Mouse (Mus musculus) adrenal gland, postnatal 10 days (tissue): Measurements from ENCODE around the gene BC030867. TPM values are rescaled to one million over a fixed set of nuclear protein-coding genes. Genes with fewer than 3 reads are reported as not detected.
A peak's percentile ranks its signal among the peaks of the same experiment; 100 is the strongest.

Experiments used
- DNase-seq: peaks from one replicate; pipeline ENCODE4 v3.0.0; 2021; ENCODE audit warnings: mixed read lengths
- total RNA-seq, 2 experiments: library from RNA; stranded (reverse); gene quantifications; 2 replicates each; pipeline ENCODE4 v1.2.3; 2021

The BC030867 gene
- total RNA-seq, 2 experiments from 2014 or later: 1.9 to 4.5 TPM

DNA sequence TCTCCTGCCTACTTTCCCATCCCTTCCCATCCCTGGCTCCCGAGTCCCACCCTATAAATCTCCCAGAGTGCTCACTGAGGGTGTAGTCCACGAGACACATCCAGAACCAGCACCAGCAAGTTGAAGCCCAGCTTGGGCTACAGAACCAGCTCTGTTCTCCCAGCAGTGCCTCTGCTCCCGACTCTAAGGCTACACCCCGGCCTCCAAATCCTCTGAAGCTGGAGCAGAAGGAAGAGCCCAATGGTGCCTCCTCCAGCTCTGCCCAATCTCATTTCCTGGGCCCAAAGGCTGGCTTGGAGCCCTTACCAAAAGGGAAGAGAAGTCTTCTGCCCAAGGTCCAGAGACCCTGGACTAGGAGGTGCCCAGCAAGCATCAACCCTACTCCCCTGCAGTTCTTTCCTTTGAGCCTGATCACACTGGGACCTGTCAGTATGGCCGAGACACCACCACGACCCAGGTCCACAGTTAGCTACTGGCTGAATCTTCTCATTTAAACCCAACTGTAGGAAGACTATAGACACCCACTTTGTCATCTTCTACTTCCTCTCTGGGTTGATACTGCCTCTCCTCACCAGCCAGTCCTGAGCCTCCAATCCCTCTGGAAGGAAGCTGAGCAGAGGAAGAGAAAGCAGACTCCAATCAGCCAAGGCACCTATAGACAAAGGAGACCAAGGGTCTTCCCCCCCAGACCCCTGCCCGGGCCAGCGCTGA lies 27.3 kb upstream of the BC030867 start:
- peak; percentile 3 for DNase-seq

DNA sequence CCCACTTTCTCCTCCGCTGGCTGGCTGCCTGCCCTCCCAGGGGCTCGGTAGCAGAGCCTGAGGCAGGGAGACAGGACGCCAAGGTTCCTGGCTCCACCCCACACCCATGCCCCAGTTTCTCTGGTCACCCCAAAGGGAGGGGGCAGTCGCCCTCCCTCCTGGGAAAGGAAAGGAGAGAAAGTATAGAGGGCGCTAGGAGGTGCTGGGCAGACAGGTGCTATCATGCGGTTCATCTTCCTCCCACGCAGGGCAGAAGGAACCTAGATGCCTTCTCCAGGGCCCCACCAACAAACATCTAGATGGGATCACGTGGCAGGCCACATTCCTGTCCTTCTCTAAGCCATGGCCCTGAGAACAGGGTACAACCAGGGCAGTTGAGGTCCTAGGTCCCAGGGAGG lies 26.7 kb upstream of the BC030867 start:
- DNase-seq: peak; percentile 45

DNA sequence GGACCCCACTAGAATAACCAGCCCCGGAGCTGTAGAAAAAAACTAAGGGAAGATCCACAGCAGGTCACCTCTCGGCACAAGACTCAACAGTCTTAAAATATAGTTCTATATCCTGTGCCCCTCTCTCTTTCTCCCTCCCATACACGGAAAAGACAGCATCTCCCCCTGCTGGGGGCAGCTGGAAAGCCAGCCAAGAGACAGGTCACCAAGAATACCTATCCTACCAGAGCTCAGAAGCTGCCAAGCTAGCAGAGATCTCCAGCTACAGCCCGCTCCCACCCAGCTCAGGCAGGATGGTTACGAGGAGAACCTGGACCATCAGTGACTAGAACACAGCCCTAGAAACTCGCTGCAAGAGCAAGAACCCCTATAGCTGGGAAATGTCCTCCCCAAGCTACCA lies 25.5 kb upstream of the BC030867 start:
- DNase-seq: peak; percentile 72

DNA sequence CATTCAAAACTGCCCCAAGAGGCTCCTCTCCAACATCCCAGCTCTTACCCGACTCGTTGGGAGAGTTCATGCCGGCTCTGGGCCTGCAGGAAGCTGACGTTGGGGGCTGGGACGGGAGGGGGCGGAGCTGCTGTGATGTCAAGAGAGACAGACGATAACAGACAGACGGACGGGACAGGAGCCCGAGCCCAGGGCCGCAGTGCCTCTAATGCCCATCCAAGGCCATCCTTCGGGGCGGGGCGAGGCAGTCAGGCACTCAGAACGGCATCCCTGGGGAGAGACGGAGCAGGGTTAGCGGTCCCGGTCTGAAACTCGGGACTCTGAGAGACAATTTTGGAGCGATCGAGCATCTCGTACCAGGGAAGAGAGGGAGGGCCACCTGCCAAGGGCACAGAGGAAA lies 24.0 kb upstream of the BC030867 start:
- DNase-seq: peak; percentile 73

DNA sequence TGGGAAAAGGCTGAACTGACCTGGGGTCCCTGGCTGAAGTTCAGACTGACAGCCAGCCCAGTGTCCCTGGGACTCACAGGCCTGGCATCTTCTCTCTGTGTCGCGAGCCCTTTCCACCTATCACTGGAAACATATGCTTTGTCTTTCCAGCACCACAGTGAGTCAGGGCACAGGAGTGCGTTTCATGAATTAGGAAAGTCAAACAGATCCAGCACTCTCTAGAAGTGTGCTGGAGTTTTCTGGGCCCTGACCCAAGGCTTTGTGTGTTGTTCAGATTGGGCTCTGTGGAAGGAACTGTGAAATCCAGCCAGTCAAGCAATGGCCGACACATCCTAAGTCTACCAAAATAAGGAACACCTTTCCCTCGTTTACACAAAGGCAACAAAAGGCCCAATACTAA lies 23.5 kb upstream of the BC030867 start:
- DNase-seq: no peak

DNA sequence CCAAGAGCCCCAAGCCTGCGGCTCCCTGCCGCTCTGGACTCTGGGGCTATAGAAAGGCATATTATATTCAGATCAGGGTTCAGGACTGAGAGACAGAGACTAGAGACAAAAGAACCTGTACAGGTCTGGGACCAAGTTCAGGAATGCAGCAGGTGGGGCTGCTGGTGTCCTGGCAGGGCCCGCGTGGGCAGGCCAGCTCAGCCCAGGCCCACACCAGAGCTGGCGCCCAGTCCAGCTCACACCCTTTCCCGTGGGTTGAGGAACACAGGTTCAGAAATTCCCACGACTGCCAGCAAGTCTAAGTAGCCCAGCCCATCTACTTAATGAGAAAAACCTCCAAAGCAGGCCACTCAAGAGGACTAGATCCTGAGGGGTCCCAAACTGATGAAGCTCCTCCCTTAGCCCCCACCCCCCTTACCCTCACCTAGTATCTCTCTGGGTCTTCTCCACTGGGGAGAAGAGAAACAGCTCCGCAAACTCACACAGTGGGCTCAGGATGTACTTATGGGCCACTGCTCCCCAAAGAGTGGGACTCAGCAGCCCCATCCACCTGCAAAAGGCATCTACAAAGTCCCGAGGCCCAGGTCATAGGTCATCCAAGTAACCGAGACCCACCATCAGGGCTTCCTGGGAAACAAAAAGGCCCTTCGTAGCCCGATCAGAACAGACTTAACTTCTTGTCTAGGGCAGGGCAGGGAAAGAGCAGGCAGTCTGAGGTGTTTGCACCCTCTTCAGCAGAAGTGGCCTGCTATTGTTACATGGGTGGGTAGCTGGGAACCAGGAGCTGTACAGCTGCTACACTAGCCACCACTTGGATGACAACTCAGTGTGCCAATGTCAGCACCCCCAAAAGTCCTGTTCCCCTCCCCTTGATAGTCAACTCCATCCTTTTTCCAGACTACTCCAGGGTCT lies 22.4 kb upstream of the BC030867 start:
- DNase-seq: no peak

DNA sequence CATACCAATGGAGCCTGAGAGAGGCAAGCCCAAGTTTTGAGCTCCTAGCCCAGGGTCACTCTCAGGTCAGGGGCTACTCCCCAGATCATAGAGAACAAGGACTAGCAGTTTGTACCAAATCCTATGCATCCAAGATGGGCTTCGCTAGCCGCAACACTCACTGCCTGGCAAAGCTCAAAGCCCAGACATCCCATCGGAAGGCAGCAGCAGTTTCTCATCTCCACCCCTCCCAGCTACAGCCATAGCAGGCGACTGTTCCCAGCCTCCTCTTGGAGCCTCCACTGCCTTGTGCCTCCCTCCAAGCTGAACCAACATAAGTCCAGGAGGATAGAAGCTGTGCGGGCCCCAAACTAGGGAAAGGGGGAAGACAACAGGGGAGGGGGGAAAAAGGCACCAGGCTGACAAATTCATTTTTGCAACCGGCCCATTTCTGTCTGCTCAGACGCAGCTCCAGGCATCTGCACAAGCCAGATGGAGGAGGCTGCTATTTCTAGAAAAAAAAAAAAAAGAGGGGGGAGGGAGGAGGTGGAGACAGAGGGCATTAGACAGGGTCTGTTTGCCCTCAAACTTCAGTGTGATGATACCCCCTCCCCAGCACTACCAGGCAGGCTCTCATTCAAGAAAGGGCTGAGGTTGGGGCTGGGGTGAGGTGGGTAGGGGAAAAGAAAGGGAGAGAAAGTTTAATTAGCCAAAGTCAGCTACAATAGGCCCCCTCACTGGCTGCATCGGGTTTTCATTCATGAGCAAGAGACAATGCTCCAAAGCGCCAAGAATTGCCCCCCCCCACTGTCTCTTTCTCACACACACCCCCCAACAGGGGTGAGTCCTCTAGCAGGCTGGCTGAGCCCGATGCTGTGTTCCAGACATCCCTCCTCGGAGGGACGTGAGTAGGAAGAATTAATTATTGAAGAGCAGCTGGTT lies 21.2 kb upstream of the BC030867 start:
- DNase-seq: no peak

DNA sequence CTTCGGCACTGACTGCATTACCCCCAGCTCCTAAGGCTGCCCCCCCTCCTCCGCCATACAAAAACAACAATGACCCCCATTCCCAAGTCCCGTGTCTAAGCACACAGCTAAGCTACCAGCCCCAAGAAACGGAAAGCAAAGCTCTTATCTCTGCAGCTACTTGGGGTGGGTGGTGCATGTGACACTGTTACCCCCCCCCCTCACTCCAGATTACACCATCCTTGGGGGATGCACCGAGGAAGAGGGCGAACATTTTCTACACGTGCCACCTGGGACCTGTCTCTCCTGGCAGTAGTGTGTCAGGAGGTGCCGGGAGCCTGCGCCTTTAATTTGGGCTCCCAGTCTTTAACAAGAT lies 20.5 kb upstream of the BC030867 start:
- no peak for DNase-seq

DNA sequence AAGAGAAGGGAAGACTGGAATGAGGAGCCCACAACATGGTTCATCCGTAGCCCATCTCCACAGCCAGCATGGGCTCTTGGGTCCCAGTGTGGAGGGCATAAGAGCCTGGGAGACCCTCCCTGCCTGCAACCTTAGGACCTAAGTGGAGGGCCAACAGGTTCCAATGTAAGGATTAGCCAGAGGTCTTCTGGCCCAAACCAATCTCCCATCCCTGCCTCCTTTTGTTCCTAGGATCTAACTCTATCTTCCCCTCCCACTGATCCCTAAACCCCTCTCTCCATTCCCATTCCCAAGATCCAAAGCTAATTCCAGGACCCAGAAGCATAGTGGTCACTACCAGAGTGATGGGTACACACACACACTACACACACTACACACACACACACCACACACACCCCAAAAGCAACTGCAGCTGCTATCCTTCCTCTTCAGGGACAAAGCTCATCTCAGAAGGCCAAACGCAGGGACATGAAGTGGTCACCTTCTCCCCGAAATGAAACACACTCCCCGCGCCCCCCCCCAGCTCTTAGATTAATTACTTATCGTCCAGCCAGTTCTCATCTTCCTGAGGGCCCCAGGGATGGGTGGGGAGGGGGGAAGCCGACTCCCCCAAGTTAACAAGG lies 19.9 kb upstream of the BC030867 start:
- no peak for DNase-seq

DNA sequence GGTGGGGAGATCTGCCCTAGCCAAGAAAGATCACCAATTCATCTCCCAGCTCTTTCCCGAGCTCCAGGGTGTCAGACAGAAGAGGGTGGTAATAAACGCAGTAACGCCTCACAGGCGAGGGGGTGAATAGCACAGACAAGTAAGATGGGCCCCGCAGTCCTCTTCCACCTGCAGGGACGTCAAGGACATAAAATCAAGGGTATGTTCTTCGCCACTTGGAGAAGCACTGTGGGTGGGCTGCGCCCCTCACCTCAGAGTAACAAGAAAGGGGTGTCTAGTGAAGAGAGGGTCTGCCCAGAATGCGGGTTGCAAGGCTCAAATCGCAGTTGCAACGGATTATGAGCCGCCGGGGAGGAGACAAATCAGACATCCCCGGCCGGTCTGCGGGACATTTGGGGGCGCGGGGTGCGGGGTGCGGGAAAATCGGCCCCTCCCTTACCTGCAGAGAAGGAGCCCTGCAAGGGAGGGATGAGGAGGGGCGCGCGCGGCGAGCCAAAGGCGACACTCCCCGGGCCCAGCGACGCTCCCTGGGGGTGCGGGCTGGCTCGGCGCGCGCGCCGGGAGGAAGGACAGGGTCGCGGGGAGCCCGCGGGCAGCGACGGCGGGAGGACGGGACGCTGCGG lies 19.2 kb upstream of the BC030867 start:
- DNase-seq: no peak

DNA sequence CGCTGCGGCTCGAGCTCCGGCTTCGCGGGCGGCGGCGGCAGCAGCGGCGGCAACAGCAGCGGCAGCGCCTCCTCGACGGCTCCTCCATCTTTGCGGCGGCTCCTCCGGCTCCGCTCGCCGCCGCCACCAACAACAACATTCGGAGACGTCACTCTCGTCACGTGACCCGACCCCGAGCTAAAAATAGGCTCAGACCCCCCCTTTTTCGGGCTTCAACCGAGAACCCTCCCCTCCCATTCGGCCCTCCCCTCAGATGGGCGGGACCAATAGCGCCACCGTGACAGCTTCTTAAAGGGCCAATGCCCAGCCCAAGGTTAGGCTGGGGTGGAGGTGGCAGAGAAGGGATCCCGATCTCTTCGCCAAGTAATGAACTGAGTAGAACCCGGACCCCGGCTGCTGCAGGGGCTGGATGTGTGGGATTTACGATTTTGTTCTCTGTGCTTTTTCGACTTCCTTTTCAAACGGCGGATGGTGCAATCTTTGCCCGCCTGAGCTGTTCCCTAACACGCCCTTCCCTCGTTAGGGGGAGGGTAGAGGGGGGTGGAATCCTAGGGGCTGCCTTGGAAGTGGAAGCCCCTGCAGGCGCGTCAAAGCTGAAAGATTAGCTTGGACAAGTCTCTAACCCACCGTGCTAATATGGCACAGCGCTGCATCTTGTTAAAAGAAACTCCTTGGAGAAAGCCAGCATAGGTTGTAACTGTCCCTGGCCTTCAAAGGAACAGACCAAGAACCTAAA lies 18.5 kb upstream of the BC030867 start, which contains the start of gene Hdac5:
Hdac5 (minus strand) TSS at position 161 of the 736 bp plus-strand sequence.
- peak; percentile 99 for DNase-seq

DNA sequence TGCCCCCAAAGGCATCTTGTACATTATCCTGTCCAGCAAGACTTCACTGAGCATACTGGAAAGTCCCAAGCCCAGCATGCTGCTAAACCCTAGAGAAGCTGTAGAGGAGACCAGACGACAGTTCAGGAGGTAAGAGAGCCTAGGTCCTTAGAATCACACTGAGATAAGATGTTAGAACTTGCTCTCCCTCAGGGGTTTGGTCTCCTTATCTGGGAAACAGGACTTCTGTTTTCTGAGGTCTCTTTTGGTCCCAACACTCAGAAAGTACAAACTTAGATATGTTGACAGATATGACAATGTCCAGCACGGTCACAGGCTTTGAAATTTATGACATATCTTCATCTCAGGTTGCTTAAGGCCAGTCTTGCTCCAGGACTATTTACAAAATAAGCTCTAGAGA lies 12.7 kb upstream of the BC030867 start:
- DNase-seq: no peak

DNA sequence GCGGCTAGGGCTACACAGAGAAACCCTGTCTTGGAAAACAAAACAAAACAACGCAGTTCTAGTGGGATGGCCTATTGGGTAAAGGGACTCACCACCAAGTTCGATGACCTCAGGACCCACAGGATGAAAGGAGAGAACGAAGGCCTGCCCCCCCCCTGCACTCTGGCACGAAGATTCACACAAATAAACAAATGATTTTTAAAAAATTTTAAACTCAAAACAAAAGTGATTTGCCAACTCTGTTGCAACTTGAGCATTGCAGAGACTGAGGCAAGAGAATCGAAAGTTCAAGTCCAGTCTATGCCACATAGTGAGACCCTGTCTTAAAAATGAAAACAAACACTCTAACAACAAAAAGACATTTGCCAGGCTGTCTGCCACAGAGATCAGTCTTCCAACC lies 8.0 kb upstream of the BC030867 start:
- DNase-seq: no peak

DNA sequence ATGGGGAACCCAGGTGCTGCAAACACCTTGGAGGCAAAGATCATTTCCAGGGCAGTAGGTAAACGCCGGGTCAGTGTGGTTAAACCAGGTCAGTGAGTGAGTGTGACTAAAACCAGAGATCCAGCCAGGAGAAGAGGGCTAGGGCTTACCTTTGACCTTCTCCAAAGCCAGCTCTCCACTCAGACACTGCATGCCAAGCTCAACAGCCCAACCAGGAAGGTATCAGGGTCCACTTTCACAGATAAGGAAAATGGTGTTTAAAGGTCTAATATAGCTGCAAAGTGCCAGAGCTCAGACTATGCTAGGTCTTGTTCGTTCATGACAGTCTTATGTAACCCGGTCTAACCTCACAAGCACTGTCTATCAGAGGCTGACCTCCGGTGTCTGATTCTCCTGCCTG lies 7.4 kb upstream of the BC030867 start:
- no peak for DNase-seq

DNA sequence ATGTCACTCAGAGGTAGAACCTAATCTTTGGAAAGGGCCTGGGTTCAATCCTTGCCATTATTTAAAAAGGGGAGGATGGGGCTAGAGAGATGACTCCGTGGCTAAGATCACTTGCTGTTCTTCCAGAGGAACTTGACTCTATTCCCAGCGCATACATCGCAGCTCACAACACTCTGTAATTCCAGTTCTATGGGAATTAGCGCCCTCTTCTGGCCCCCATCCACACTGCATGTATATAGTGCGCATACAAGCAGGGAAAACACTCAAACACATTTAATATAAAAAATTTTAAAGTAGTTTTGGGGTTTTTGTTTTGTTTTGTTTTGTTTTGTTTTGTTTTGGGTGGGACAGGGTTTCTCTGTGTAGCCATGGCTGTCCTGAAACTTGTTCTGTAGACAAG lies 6.8 kb upstream of the BC030867 start:
- DNase-seq: no peak

DNA sequence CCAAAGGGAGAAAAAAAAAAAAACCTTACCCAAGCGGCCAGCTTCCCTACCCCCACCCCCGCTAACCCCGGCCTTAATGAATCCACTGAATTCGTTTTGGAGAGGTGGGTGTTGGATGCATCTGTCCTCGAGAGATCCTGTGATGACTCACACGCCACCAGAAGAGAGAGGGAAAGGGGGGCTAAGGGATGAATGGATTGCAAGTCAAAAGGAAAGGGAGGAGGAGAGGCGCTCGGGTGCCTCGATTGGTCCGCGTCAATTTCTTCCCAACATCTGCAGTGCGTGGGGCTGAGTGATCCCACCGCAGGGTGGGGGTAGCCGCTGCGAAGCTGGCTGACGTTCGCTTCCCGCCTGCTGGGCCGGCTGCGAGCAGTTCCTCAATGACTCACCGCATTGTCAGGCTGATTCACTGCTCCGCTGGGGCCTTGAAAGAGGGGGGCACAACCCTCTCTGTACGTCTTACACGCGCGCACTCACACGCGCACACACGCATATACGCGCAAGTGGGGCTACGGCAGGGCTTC lies 3.7 kb upstream of the BC030867 start:
- peak; percentile 82 for DNase-seq

DNA sequence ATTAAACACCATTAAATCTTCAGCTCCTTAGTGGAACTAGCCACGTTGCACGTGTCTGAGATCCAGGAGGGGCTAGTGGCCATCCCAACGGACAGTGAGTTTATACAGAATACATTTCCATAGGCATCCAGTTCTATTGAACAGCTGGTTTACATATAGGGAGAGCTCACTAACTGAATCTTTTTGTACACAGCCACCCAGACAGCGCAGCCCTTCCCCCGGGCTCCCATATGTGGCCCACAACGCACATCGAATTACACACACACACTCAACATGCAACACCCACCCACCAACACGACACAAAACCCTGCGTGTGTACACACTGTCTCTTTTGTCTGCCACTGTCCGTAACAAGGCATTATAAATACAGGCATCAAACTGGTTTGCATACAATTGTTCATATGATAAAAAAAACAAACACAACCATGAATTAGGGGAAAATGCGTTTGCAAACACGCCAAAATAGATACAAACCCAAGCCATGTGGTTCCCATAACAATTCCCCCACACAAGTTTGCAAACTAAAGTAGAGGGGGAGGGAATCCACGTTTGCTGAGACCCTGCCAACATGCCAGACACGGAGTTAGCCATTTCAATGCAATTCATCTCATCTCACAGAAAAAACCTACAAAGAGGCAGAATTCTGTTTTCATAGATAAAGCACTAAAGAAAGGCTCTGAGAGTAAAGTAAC lies 3.0 kb upstream of the BC030867 start:
- DNase-seq: no peak

DNA sequence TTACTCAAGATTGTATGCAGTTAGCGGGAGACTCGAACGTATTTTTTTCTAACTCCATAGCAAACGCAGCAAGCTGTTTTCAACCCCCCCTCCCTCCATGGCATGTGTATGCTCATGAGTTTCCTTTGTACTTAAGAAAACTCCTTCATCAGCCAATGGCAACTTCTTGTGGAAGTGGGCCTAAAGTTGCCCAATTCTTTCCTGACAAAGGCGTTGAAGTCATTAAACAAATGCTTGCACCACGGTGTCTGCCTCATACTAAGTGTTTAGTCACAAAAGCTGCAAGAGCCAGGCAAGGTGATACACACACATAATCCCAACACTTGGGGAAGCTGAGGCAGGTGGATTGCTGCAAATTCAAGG lies 2.4 kb upstream of the BC030867 start:
- DNase-seq: no peak

DNA sequence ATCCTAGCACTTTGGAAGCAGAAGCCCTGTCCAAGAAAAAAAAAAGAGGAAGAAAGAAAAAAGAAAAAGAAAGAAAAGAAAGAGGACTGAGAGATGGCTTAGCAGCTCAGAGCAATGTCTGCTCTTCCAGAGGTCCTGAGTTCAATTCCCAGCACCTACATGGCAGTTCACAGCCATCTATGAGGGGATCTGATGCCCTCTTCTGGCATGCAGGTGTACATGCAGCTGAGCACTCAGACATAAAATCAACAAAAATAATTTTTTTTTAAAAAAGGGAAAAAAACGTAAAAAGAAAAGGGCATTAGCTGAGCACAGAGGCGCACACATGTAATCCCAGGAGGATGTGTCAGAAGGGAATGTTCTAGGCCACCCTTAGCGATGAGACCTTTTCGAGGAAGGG lies 1.8 kb upstream of the BC030867 start:
- no peak for DNase-seq
